Mouse (Mus musculus): ENCODE measurements around the gene Impad1.

The Impad1 gene

DNA sequence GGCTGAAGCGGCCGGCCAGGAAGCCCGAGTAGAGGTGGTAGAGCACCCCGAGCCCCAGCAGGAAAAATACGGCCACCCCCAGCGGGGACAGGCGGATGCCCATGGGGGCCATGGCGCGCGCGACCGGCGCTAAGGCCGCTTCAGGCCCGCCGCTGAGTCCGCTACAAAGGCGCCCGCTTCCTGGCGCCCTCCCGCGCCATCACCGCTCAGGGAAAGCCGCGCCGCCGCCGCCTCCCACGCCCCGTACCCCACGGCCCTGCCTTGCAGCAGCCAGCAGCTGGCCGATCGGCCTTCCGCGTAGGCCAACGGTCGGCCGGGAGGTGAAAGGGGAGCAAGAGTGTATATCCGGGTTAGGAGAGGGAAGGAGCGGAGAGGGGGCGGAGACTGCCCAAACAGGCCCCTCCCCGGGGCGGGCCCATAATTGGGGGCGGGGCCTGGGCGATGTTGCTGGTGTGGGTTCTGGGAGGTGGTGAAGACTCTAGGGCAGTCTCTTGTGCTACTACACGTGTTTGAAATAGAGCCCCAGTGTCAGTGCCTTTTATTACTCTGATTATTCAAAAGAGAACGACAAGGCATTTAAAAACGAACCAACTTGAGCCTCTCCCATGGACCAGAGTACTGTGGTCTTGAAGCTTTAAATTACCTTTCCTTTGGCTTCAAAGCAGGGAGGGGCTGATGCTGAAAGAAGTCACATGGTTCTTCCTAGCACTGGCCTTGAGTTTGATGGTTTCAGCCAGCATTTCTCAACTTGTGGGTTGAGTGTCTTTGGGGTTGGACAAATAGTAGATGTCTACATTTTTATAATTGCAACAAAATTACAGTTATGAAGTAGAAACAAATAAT is at the start of gene Impad1:
Gene Impad1 (minus strand): TSS at position 364 of the 843 bp plus-strand sequence.
- DNase-seq, result peak; percentile 91

DNA sequence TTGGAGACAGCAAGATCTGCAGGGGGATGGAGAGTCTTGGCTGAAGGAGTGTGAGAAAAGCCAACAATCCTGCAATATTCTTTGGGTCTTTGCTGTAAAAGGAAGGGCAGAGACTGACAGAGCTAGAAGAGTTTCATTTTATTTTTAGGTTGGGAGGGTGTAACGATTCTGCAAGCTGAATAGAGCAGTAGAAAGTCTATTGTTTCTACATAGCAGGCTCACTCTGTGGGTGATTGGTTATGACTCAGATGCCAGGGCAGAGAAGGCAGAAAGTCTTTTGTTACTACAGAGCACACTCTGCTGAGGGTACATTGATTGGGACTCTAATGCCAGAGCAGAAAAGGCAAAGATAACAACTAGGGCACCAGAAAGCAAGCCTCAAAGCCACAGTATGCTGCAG is 47.0 kb upstream of the Impad1 start:
- DNase-seq, result no peak

DNA sequence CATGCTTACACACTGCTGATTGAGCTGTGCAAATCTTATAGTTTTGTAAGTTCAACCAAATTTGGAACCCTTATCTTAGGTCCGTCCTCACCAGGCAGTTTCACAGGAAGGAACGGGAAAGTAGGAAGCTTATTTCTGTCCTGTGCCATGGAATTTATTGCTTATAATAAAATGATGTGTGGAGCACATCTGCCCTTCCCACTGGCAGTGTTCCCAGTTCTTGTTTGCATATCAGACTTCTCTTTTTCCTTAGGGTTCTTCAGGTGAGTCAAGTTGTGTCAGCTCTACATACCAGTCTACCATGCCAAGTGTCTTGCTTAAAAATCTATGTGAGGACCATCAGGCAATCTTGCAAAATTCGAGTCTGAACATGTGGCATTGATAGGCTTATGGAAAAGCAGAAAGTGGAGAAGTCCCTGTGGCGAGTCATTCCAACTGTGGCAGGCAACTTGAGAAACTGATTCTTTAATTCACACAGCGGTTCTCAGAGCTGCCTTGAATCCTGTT is 40.7 kb upstream of the Impad1 start:
- no peak for DNase-seq

DNA sequence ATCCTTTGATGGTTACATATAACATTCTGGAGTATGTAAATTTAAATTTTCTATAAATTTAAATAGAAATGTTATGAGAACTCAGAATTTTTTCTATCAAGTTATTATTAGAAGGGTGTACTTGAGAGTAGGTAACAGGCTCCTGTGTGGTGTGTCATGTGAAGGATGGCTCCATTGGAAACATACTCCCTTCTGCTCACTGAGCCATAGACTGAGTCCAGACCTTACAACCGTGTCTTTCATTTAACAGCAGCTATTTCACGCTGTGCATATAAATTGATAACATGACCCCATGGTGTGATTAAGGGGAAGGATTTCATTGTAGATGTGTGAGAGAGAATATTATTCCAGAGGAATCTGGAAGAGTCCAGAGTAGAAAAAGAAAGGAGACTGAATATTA is 35.0 kb upstream of the Impad1 start:
- no peak for DNase-seq

DNA sequence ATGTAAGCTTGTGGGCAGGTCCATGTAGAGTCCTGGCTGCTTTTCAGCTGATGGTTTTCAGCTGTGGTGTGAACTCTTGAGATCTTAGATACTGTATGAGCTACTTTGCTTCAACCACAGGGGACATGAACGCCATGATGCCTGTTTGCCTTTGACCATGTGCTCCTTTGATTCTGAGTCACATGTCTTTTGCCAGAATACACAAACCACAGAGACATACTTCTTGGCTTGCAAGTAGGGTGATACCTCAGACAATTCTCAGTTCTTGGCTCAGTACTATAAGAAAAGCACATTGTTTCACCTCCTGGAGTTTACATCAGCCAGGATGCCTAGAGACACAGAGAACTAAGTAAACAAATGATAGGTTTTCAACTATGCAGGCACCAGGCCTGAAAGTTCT is 29.0 kb upstream of the Impad1 start:
- no peak for DNase-seq

DNA sequence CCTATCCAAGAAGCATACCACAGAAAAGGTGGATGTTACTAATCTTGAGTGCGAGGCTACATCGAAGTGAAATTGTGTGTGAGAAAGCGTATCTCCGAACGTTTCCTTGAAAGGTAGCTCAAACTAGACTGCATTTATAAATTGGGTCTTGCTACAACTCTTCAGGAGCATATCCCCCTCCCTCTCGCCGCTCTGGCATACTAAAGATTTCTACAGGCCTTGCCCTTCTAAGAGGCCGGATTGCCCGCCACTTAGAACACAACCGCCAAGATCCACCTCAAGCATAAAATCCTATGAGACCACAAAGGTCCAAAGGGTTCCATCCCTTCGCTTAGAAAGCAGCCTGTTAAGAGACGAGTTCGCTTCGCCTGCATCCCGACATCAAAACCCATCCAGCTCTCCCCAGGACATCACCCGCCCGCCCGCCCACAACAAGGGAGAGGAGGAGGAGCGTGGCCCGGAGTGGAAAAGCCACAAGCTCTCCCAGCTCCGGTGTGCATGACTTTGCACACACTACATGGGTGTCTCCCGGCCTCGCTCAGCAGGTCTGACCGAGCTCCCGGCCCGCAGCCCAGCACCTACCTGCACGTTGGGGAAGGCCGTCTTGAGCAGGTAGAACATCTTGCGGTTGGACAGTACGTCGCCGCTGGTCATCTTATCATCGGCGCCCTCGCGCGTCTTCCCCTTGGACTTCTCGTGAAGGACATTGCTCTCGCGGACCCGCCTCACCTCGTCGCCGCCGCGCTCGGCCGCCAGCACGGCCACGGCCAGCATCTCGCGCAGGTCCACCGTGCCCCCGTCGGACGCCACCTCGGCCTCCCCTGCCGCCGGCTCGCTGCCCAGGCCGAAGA is 789 bp downstream of the Impad1 start:
- DNase-seq, result peak; percentile 65

DNA sequence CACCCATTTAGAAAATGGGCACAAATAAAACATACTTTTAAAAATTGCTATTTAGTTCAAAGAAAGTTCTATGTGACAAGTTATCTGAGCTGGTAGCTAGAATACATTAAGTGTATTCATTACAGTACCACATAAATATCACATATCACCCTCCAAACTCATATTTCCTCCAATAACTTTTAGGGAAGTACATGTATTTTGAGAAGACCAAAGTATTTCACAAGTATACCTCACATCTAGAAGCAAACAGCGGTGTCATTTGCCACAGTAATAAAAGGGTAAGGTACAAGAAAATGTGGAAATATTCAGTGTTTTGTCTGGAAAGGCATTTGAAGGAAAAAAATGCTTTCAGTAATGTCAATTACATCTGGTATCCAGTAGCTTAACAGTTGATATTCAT is 2.0 kb downstream of the Impad1 start:
- no peak for DNase-seq

DNA sequence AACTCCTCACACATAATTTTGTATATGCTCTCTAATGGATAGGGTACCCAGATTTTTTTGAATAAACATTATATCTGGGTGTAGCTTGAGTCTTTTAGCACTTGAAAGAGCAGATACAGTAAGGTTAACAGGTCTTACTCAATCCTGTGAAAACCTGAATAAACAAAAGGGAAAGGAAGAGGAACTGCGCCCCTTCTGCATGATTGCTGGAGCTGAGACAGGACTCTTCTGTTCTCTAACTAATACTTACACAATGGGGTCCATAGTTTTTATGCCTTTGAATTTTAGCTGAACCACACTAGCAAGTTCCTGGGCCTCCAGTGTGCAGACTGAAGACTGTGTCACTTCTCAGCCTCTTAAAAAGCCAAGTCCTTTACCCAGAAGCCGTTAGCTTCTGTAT is 8.0 kb downstream of the Impad1 start:
- DNase-seq, result no peak

DNA sequence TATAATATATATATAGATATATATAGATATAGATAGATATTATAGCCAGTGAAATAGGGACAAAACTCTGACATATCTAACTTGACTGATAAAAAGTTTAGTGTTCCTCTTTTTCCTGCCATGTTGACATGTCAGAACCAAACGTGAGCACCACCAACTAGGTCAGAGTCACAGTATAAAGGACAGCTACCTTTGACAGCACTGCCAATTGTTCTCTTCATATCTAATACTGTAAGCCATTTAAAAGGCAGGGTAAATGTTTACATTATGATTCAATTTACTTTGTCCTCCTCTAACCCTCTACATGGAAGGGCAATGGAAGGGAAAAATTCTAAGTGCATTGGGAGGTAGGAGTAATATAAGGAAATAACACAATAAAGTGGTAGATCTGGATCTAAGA is 8.8 kb downstream of the Impad1 start:
- no peak for DNase-seq

DNA sequence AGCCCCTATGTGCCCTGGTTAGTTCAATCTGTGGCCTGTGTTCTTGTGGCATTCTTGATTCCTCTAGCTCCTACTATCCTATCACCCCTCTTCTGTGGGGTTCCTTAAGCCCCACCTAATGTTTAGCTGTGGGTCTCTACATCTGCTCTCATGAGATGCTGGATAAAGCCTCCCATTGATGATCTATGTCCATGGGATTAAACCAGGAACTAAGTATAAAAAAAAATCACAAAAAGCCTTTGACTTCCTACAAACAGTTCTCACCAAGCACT is 9.5 kb downstream of the Impad1 start:
- no peak for DNase-seq

DNA sequence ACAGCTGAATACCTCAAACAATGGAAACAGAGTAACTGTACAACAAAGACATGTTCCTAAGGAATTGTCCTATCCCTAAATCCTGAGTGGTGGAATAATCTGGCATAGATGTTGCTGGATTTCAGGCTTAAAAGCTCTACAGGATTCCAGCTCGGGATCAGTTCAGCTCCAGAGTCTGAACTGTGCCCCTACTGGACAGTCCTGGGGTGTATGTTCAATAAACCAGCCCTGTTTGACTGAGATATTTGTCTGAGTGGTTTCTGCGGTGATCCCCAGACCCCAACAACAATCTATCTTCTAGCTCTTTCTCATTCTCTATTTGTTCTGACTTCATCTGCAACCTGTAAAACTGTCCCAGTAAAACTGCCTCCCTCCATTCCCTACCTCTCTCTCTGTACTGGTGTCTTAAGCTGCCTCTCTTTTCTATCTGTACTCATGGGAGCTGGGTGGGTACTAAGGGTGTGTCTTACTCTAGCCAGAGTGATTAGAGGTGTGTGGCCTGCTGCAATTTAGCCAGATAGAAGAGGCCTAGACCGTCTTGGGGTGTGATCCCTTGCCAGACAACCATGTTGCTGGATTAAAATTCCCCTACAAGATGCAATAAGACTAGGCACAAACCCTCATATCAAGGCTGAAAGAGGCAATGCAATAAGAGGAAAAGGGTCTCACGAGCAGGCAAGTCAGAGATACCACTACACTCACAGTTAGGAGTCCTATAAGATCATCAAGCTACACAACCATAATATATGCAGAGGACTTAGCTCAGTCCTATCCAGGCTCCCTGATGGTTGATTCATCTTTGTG is 10.1 kb downstream of the Impad1 start:
- DNase-seq, result no peak

DNA sequence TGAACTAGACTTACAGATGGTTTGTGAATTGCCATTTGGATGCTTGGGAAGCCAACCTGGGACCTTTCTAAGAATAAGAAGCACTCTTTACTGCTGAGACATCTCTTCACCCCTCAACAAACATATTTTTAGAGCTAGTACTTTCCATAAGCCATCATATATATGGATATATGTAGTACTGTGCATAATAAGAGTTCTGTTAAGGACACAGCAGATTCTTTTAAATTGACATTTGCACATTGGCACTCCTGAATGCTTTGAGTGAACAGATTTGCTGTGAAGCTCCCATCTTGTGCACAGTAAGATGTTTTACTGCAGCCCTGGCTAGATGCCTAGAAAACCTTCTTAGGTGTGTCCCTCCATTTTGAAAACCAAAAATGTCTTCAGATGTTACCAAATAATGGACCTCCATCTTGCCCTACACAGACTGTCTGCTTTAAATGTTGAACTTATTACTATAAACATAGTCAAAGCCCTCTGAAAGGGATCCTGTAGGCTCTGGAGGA is 13.8 kb downstream of the Impad1 start:
- no peak for DNase-seq

DNA sequence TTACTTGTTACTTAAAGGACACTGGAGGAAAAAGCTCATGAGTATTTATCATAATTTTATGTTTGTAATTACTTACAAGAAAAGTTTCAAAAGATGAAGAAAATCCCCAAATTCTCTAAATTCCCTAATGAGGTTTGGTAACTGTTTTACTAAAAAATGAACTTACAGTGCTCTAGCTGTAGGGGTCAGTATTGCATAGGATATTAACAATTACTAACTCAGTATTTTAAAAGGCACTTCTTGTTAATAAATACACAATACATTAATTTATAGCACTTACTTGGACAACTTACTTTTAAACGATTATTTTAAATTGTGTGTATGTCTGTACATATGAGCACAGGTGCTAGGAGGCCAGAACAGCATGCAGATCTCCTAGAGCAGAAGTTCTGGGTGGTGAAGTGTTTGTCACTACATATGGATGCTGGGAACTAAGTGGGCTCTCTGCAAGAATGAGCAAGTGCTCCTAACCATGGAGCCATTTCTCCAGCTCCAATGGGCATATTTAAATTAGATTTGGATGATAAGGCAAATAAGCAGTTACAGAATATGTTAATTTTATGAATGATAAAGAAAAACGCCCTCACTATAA is 21.5 kb downstream of the Impad1 start:
- no peak for DNase-seq

DNA sequence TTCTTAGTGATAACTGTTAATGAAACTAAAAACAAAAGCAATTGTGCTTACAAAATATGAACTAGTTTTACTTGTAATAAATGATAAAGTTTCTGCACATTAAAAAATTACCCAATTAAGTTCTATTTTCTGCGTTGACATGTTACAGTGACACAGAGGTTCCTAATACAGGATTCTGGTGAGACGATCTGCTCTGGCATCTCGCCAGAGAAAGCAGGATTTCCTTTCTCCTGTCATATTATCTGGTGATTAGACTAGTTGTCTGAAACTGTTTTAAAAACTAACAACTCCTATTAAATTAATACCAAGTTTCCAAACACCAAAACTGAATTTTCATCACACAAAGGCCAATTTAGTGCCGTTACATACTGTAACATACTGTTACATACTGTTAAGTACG is 27.3 kb downstream of the Impad1 start:
- DNase-seq, result no peak

DNA sequence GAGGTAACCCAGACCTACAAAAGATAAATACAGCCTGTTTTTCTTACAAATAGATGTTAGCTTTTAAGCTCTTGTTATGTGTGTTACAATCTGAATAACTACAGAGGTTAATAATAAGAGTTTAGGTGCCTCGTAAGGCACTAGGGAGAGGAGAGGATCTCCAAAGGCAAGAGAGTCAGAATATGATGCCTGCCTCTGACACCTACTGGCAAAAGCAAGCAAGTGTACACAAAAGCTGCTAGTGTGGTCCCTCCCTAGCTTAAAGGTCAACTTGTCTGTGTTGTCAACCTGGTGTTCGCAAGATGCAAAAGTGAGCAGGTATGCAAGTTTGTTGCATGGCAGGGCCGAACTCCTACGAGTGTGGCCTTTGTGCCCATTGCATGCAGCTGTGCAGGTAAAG is 34.8 kb downstream of the Impad1 start:
- DNase-seq, result no peak

DNA sequence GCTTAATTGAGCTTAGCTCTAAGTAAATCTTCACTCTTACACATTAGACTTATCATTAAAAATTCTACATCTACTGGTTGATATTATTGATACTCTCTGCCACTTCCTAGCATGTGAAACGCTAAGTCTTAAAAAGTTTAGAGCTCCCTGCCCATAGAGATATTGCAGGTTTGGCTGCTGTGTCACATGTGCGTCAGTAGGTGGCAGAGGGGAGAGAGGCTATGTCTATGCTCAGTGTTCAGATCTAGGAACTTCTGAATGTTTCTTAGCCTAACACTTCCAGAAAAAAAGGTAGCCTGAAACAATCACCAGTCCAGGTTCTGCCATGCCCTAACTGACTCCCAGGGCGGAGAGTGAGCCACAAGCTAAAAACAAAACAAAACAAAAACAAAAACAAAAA is 63.7 kb downstream of the Impad1 start:
- no peak for DNase-seq

DNA sequence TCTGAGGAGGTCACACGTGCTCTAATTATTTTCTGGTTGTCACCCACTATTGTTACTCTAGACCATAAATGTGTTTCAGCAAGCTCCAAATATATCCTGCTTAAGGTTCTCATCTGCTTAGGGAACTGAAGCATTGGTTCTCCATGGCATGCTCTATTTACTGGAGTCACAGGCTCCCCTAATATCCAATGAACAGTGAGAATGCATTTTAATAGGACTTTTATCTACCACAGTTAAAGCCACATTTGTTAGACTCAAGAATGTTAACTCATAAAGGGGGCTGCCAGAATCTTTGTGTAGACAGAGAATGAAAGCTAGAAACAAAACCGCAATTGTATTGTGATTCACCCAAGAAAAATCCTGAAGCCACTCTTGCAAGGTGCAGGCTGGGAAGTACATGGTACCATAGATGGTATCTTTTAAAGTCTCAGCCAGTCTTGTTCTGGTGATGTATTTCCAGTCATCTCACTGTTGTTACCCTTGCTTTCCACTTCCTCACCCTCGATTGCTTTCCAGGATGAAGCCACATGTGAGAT is 66.8 kb downstream of the Impad1 start:
- no peak for DNase-seq

DNA sequence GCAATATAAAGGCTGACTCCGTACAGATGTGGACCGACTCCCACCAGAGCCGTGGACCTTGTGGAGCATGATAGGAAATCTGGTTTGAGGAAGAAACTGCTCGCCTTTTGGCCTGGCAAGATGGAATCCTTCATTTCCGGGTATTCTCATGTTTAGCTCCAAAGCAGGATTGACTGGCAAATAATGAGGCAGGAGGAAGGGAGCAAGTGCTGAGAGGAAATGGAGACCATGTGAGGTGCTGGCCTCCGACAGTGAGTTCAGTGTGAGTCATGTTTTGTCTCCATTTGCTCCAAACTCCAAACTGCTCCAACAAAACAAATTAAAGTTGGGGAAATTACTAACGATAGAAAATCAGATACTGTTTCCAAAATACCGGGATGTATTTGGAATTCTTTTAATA is 69.3 kb downstream of the Impad1 start:
- DNase-seq, result no peak

DNA sequence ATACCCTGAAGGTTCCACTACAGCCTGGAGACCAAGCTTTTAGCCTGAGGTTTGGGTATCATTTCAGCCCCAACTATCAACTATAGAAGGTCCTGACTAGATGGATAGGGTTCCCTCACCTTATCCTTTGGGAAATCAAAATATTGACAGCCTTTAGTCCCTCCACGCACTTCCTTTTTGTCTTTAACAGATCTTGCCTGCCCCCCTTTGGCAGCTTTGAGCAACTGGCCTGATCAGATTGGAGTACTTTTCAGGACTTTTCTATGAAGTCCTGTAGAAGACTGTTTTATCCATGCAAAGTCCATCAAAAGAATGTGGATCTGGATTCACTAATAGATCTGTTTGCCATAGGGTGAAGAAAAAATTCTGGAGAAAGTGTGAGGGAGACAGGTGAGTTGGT is 71.1 kb downstream of the Impad1 start:
- DNase-seq, result no peak

DNA sequence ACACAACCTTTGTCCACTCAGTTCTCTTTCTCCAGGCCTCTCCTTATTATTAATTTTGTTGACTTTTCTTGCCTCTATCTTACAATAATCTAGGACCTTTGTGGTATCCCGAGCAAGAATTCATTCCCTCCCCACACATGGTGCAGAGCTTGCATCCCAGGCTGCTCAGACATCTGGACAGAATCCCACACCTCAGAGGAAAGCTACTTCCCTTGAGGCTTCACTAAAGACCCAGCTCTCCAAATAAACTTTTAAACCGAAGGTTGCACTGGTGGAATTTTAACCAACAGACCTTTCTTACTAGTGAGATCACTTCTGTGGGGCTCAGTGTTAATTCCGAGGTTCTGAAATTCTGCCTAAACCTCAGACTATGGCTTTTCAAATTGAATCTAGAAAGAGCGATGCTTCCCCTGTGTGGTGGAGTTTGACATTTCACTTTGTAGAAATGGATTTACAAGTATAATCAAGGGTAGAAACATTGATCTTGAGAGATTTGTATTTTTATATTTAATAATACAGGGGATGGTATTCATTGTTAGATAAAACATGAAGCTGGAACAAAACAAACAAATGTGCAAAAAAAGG is 75.3 kb downstream of the Impad1 start:
- DNase-seq, result no peak

All from cerebellum, adult 11-12 months (tissue).